Mouse (Mus musculus): ENCODE measurements at regions not wholly inside any gene's neighbourhood (a gene's known extent, or its start where the extent isn't known, plus 50 kb on each side); places are given as distances from the start of the nearest gene placed in this dataset.

- no peak for DNase-seq (ENCODE audit: inconsistent age in 2 of 2, low spot score in 1 of 2)
Measured at GRCm38 (mm10) chr9:93589581-93589980, 948.3 kb downstream of the 1190002N15Rik start.

GRCm38 (mm10) chr9:93587964-93588363 lies 949.9 kb downstream of the 1190002N15Rik start:
- no peak for DNase-seq (ENCODE audit: inconsistent age in 2 of 2, low spot score in 1 of 2)

- DNase-seq (ENCODE audit: inconsistent age in 2 of 2, low spot score in 1 of 2) = peak in 1 of 2 experiments; percentile 63
Measured at GRCm38 (mm10) chr9:93586871-93587270, 951.0 kb downstream of the 1190002N15Rik start.

GRCm38 (mm10) chr9:93584591-93584990 lies 953.3 kb downstream of the 1190002N15Rik start:
- DNase-seq (ENCODE audit: inconsistent age in 2 of 2, low spot score in 1 of 2) = peak in 1 of 2 experiments; percentile 76
